Mouse (Mus musculus) layer of hippocampus, postnatal 25 days (tissue): ENCODE data around the gene Gm10197. TPM values are rescaled to one million over a fixed set of nuclear protein-coding genes. Genes with fewer than 3 reads are reported as not detected.

Source experiments
- DNase-seq, 2 experiments: peaks; one replicate each; pipeline ENCODE4 v3.0.0; 2022; ENCODE audit warnings: mixed read lengths in 2 of 2, low spot score in 1 of 2; ENCODE audit errors: extremely low spot score in 1 of 2
- total RNA-seq, 2 experiments: library from RNA; stranded (reverse); gene quantifications; 2 replicates each; pipeline ENCODE4 v1.2.3; 2021

Gm10197 gene
- total RNA-seq, 2 experiments from 2014 or later, result not detected

- DNase-seq, result no peak
Observed at GRCm38 (mm10) chr19:53362967-53363366, 8.6 kb downstream of the Gm10197 start.

DNA sequence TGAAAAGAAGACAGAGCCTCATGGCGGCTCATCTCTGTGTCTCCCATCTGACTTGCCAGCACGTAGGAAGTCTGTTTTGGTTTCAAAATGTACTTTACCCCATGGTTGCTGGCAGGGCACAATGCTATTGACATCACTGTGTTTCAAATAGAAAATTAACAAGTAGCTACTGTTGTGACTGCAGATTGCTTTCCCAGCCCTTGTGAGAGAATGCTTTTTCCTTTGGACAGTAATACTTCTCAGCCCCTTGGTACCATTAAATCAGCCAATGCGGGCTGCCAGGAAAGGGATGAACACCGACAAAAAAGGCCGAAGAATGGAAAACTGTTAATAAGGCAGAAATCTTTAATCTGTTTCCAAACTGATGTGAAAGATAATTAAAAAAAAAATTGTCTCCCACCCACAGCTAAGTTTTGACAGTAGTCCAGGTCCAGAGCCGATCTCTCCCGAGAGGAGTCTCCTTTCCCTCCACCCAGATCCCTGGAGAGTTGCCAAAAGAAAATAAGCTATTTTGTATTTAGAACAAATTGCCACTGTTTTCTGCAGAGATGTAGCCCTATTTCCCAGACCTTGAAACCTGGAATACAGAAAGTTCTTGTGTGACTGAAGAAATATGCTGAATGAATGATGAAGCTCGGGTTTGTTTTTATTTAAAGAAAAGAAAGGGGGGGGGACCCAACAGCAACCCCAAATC is 11.2 kb downstream of the Gm10197 start:
- DNase-seq, result peak in 1 of 2 experiments; percentile 32

DNA sequence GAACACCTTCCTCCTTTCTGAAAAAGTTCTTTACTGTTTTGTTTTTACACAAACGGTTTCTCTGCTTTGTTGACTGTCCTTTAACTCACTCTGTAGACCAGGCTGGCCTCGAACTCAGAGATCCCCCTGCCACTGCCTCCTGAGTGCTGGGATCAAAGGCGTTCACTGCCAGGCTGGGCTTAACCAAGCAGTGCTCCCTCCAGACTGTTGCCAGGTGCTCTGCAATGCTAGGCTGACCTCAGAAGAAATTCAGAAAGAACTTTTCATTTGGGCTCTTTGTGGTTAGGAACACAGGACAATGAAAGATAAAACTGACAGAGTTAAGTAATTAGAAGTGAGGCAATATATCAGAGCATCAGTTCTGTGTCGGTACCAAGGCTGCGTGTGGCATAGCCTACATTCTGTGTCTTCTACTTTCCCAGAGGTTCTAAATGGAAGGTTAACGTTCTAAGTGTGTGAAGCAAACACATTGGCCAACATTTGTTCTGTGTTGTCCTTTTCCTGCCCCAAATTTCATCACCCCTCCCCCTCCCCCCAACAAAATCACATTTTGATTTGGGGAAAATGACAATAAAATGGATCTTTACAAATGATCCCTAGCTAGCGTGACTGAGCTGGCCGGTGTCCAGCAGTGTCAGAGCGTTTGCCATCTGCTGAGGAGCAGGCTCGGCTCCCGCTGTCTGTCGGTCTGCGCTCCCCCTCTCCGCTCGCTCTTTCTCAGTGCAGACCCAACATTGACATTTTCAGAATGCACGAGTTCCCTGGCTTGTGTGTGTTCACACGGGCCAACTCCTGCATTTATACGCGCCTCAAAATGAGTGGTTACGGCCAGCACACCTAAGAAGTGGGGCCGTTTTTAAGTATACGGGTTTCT is 12.2 kb downstream of the Gm10197 start:
- DNase-seq, result peak; percentile 41 to 71

GRCm38 (mm10) chr19:53355065-53355464 is 16.5 kb downstream of the Gm10197 start:
- no peak for DNase-seq

DNA sequence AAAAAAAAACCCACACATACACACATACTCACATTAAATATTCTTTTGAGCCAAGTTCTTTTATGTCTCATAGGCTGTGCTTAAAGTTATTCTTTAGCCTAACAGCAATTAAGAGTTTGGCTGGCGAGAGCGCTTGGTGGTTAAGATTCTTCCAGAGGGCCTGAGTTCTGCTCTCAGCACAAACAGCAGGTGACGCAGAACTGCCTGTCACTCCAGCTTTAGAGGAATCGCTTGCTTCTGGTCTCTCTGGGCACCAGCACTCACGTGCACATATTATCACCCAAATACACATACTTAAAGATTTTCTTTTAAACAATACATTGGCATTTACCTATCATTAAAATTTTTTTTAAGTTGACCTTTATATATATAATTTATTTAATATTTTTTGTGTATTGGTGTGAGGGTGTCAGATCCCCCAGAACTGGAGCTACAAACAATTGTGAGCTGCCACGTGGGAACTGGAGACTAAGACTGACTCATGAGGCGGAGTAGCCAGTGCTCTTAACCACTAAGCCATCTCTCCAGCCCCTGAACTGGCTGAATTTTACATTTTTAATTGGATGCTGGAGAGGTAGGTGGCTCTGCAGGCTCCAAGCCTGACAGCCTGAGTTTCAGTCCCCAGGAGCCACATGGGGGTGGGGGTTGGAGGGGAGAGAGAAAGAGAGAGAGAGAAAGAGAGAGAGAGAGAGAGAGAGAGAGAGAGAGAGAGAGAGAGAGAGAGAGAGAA is 17.1 kb downstream of the Gm10197 start:
- no peak for DNase-seq

- no peak for DNase-seq
Observed at GRCm38 (mm10) chr19:53353864-53354263, 17.7 kb downstream of the Gm10197 start.

GRCm38 (mm10) chr19:53345766-53346165 is 25.8 kb downstream of the Gm10197 start:
- DNase-seq, result no peak

DNA sequence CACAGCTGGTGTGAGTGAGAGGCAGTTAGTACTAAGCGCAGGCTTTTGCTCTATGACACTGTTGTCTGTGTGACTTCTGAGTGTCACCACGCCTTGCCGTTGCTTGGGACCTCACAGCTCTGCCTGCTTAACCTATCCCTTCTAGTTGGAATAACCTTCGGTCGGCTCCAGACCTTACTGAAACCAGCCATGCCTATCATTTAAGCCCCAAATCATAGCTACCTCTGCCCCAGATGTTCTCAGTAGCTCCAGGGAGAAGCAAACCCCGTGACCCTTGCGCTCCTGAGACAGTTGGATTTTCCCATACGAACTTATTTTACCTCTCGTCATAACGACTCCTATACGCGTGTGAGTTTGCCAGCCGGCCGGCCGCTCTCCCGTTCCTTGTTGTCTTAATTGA is 27.5 kb downstream of the Gm10197 start:
- no peak for DNase-seq

- no peak for DNase-seq
Observed at GRCm38 (mm10) chr19:53343174-53343881, 28.2 kb downstream of the Gm10197 start.

- no peak for DNase-seq
Observed at GRCm38 (mm10) chr19:53340423-53340822, 31.1 kb downstream of the Gm10197 start.

- no peak for DNase-seq
Observed at GRCm38 (mm10) chr19:53335241-53335640, 36.3 kb downstream of the Gm10197 start.

DNA sequence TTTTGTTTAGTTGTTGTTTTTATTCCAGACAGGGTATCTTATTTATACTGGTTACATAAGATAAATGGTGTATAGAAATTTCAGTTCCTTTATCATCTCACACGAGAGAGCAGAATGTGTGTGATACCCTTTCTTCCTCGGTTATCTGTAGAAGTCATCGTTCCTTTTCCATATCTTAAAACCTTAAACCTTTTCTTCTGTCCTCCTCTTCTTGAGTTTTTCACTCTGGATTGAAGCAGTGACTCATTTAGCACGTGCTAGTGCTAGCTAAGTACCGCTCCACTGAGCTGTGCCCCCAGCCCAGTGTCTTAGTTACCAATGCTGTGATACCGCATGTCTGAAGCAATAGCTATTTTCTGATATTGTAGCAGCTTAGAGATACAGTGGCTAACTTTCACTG is 37.8 kb downstream of the Gm10197 start:
- no peak for DNase-seq

GRCm38 (mm10) chr19:53331882-53332500 is 39.6 kb downstream of the Gm10197 start:
- no peak for DNase-seq

- peak; percentile 47 to 57 for DNase-seq
Observed at GRCm38 (mm10) chr19:53329992-53330381, 41.6 kb downstream of the Gm10197 start.

DNA sequence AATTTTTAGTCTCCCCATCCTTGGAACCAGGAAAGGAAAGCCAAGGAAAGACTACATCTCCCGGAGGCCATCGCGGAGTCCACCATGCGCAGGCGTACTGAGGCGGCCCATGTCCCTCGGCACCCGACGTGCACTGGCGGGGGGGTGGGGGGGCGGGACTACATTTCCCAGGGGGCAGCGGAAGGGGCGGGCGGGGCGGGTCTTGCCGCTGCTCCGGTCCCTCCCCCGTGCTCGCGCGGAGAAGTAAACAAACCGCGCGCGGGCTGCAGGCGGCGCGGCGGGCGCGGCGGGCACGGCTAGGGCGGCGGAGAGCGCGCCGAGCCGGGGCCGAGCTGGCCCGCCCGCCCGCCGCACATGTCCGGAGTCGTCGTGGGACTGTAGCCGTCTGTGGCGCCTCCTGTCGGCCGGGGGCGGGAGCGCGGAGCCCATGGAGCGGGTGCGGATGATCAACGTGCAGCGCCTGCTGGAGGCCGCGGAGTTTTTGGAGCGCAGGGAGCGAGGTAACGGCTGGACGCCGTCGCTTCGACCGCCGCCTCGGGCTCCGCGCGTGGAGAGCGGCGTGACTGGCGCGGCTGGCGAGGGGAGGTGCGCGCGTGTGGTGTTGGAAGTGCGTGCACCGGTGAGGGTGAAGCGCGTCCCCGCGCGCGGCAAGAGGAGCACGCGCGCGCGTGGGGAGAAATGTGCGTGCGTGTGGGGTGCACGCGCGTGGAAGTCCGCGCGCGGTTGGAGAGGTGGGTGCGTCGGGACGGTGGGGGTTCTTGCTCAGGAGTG is 42.2 kb downstream of the Gm10197 start:
- DNase-seq, result peak; percentile 87 to 89

GRCm38 (mm10) chr19:53328116-53328515 is 43.5 kb downstream of the Gm10197 start:
- DNase-seq, result no peak

DNA sequence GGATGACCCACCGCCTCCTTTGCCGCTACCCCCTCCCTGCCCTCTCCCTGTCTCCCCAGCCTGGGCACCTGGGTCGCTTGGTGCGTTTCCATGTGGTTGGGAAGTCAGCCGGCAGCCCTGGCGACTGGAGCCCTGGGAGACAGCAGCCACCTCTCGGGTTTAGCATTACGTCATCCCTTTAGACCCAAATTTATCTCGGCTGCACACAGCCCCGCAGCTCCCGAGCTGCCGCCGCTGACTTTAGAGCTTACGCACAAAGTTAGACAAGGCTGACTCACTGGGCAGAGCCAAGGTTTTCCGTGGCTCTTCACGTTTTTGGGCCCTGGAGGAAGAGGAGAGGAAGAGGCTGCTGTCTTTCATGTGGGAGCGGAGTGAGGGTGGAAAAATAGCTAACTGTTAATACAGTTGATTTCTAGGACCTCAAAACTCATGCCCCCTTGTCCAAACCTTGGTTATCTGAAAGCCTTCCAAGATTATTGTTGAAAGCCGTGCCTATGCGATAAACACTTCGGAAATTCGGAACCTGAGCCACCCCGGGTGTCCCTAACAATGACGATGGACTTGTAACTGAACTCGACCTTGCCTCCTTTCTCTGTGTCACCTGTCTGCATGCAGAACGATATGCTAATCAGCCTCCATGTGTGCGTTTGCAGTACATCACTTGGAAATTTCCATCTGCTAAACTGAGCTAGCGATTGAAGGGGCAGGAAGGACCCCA is 45.8 kb downstream of the Gm10197 start:
- DNase-seq, result peak; percentile 40 to 64

GRCm38 (mm10) chr19:53324866-53325265 is 46.7 kb downstream of the Gm10197 start:
- DNase-seq, result no peak
